Mouse (Mus musculus) left cerebral cortex, adult 9 months (tissue): ENCODE measurements around the gene Rsph9.
A peak's percentile ranks its signal among the peaks of the same experiment; 100 is the strongest.

ENCODE experiments used
- DNase-seq, 2 experiments: peaks; one replicate each; pipeline ENCODE4 v3.0.0; 2022; ENCODE audit warnings: low spot score in 2 of 2

The Rsph9 gene

GRCm38 (mm10) chr17:46139872-46140271, 4.1 kb downstream of the Rsph9 start:
- no peak for DNase-seq

GRCm38 (mm10) chr17:46138563-46139236, 5.3 kb downstream of the Rsph9 start:
- no peak for DNase-seq

- no peak for DNase-seq
These were observed 11.2 kb downstream of the Rsph9 start for GRCm38 (mm10) chr17:46132862-46133261.

- DNase-seq: peak in 1 of 2 experiments; percentile 61
These were observed 11.8 kb downstream of the Rsph9 start for GRCm38 (mm10) chr17:46132058-46132718.

GRCm38 (mm10) chr17:46129741-46130498, 14.1 kb downstream of the Rsph9 start:
- peak in 1 of 2 experiments; percentile 22 for DNase-seq

GRCm38 (mm10) chr17:46127814-46128493, 16.1 kb downstream of the Rsph9 start:
- no peak for DNase-seq

- DNase-seq: no peak
These were observed 17.4 kb downstream of the Rsph9 start for GRCm38 (mm10) chr17:46126608-46127007.

GRCm38 (mm10) chr17:46123953-46124700, 19.9 kb downstream of the Rsph9 start:
- DNase-seq: no peak

GRCm38 (mm10) chr17:46123285-46123684, 20.7 kb downstream of the Rsph9 start:
- DNase-seq: no peak

GRCm38 (mm10) chr17:46122791-46123190, 21.2 kb downstream of the Rsph9 start:
- no peak for DNase-seq

- peak; percentile 61 to 62 for DNase-seq
These were observed 24.4 kb downstream of the Rsph9 start for GRCm38 (mm10) chr17:46119641-46120040.

GRCm38 (mm10) chr17:46118423-46118850, 25.6 kb downstream of the Rsph9 start:
- no peak for DNase-seq

GRCm38 (mm10) chr17:46117623-46118422, 26.2 kb downstream of the Rsph9 start:
- no peak for DNase-seq

GRCm38 (mm10) chr17:46116881-46117280, 27.1 kb downstream of the Rsph9 start:
- no peak for DNase-seq

GRCm38 (mm10) chr17:46116138-46116537, 27.9 kb downstream of the Rsph9 start:
- no peak for DNase-seq

- DNase-seq: no peak
These were observed 28.5 kb downstream of the Rsph9 start for GRCm38 (mm10) chr17:46115489-46115888.

GRCm38 (mm10) chr17:46110402-46111289, 33.4 kb downstream of the Rsph9 start, which contains the start of gene Mrps18a:
TSS of gene Mrps18a (plus strand) at chr17:46110986.
- DNase-seq: peak; percentile 53 to 82

GRCm38 (mm10) chr17:46108286-46108685, 35.7 kb downstream of the Rsph9 start:
- no peak for DNase-seq

GRCm38 (mm10) chr17:46104487-46104886, 39.5 kb downstream of the Rsph9 start:
- DNase-seq: no peak
